Comparison of ENCODE assay signal across 8 mouse cellular contexts in genomic region chr7:133123244-133123998, GRCm38 (mm10). TPM values are rescaled to one million over a fixed set of nuclear protein-coding genes. Genes with fewer than 3 reads are reported as not detected.
A peak's percentile ranks its signal among the peaks of the same experiment; 100 is the strongest.
DNase-seq lines count a peak whose midpoint lies in the region; ATAC-seq and TF ChIP-seq lines count a peak whose summit lies in the region.

TSS of gene Fgfr2 (minus strand) at chr7:133123350.

- peak; percentile 22 for DNase-seq in right cerebral cortex, adult 18-20 months
- DNase-seq in right cerebral cortex, postnatal 25 days: no peak
- DNase-seq in embryo, embryonic 10 days (ENCODE audit: low spot score): peak; percentile 87
- peak; percentile 98 for DNase-seq in heart, adult 11 months
- peak; percentile 79 for DNase-seq in kidney, adult 2 months

- peak within 1 kb of the TSS; percentile 98 for H3K27ac ChIP-seq in kidney, adult 2 months (ENCODE audit: insufficient read depth, low read depth, low read length)
- peak within 1 kb of the TSS; percentile 95 for H3K27ac ChIP-seq in limb, embryonic 13.5 days
- H3K27ac ChIP-seq in midbrain, embryonic 12.5 days (replicated peaks): peak within 1 kb of the TSS; percentile 100
- H3K27ac ChIP-seq in stomach, embryonic 16.5 days (ENCODE audit: low read length): peak within 1 kb of the TSS; percentile 100

- TF ChIP-seq POLR2A in kidney, adult 2 months (IDR thresholded peaks at IDR 0.05; ENCODE audit: low read depth, low read length): peak; percentile 22

- H3K27me3 ChIP-seq in kidney, adult 2 months (replicated peaks; ENCODE audit: control insufficient read depth, insufficient read depth, low read length): no peaks in the 10 kb centered on the region
- peaks cover 27% of the 10 kb centered on the region for H3K27me3 ChIP-seq in limb, embryonic 13.5 days
- H3K27me3 ChIP-seq in midbrain, embryonic 12.5 days: peaks cover 33% of the 10 kb centered on the region
- no peaks in the 10 kb centered on the region for H3K27me3 ChIP-seq in stomach, embryonic 16.5 days (ENCODE audit: control insufficient read depth, insufficient read depth, low read length)

- H3K4me3 ChIP-seq in kidney, adult 2 months (ENCODE audit: insufficient read depth, low read depth, low read length): peak within 1 kb of the TSS; percentile 100
- H3K4me3 ChIP-seq in limb, embryonic 13.5 days: peak within 1 kb of the TSS; percentile 94
- H3K4me3 ChIP-seq in midbrain, embryonic 12.5 days: peak within 1 kb of the TSS; percentile 95
- H3K4me3 ChIP-seq in stomach, embryonic 16.5 days (replicated peaks; ENCODE audit: low read length): peak within 1 kb of the TSS; percentile 69

- no peaks in the 10 kb centered on the region for H3K9me3 ChIP-seq in limb, embryonic 13.5 days
- no peaks in the 10 kb centered on the region for H3K9me3 ChIP-seq in midbrain, embryonic 12.5 days
- no peaks in the 10 kb centered on the region for H3K9me3 ChIP-seq in stomach, embryonic 16.5 days (replicated peaks; ENCODE audit: control insufficient read depth, low read length)

- TF ChIP-seq CTCF in kidney, adult 2 months (conservative IDR thresholded peaks at IDR 0.05; ENCODE audit: insufficient read depth, insufficient read length, low read depth, low read length): no peak

- peaks cover 8% of the 10 kb centered on the region; the same call in 1 of the 2 replicates for H3K4me1 ChIP-seq in kidney, adult 2 months (ENCODE audit: control insufficient read depth, insufficient read depth, low read length)
- H3K4me1 ChIP-seq in limb, embryonic 13.5 days: peaks cover 35% of the 10 kb centered on the region
- peaks cover 30% of the 10 kb centered on the region for H3K4me1 ChIP-seq in midbrain, embryonic 12.5 days
- H3K4me1 ChIP-seq in stomach, embryonic 16.5 days (ENCODE audit: control insufficient read depth, insufficient read depth, low read length): peaks cover 16% of the 10 kb centered on the region

- ATAC-seq in limb, embryonic 13.5 days (ENCODE audit: low FRiP score, low read depth): peak; percentile 68
- ATAC-seq in midbrain, embryonic 12.5 days (ENCODE audit: low FRiP score, low read depth): peak; percentile 79
- ATAC-seq in stomach, embryonic 16.5 days (ENCODE audit: insufficient read depth, low FRiP score): peak; percentile 67

- H3K36me3 ChIP-seq in kidney, adult 2 months (ENCODE audit: control insufficient read depth, insufficient read depth, low read length): no peaks in the 10 kb centered on the region
- H3K36me3 ChIP-seq in limb, embryonic 13.5 days: no peaks in the 10 kb centered on the region
- no peaks in the 10 kb centered on the region for H3K36me3 ChIP-seq in midbrain, embryonic 12.5 days
- H3K36me3 ChIP-seq in stomach, embryonic 16.5 days (ENCODE audit: control insufficient read depth, insufficient read depth, low read length): no peaks in the 10 kb centered on the region

- WGBS in kidney, adult 2 months: under 1% methylated on average over 37 of the region's 53 CpGs
- 2% methylated on average over 40 of the region's 53 CpGs for WGBS in limb, embryonic 13.5 days
- under 1% methylated on average over 37 of the region's 53 CpGs for WGBS in midbrain, embryonic 12.5 days
- WGBS in stomach, embryonic 16.5 days: under 1% methylated on average over 39 of the region's 53 CpGs

- peak within 1 kb of the TSS; percentile 96 for H3K9ac ChIP-seq in limb, embryonic 13.5 days
- H3K9ac ChIP-seq in midbrain, embryonic 12.5 days (replicated peaks): peak within 1 kb of the TSS; percentile 98
- peak within 1 kb of the TSS; percentile 98 for H3K9ac ChIP-seq in stomach, embryonic 16.5 days (ENCODE audit: low read length)

- H3K4me2 ChIP-seq in limb, embryonic 13.5 days (replicated peaks): peak within 1 kb of the TSS; percentile 94
- H3K4me2 ChIP-seq in midbrain, embryonic 12.5 days (replicated peaks): peak within 1 kb of the TSS; percentile 97
- H3K4me2 ChIP-seq in stomach, embryonic 16.5 days (ENCODE audit: low read depth, low read length): peak within 1 kb of the TSS; percentile 83

RNA-seq across cellular contexts. Expression of gene Fgfr2, which starts in this region (rescaled TPM):
- polyA plus RNA-seq in kidney, adult 2 months (2012; rRNA removed): 14.8 and 15.3 TPM in 2 replicates
- polyA plus RNA-seq in limb, embryonic 13.5 days (2015; fragmentation: Nextera tagmentation; extraction: Ambion mirVana): 123 TPM in 2 replicates
- 96.5 and 98.9 TPM in 2 replicates for polyA plus RNA-seq in midbrain, embryonic 12.5 days (2016; fragmentation: Nextera tagmentation; extraction: Ambion mirVana)
- polyA plus RNA-seq in stomach, embryonic 16.5 days (2015; fragmentation: Nextera tagmentation; extraction: Ambion mirVana): 93.4 and 113 TPM in 2 replicates
